Mouse (Mus musculus) small intestine, adult 2 months (tissue): ENCODE results near the gene Gm37240.

Source experiments
- CTCF ChIP-seq: fragments of 200-500 bp; IDR thresholded peaks from 2 replicates; pipeline ENCODE4 v1.5.1; 2012; ENCODE audit warnings: low read depth, mild to moderate bottlenecking, control low read depth, inconsistent platforms, low read length, moderate library complexity, mixed read lengths; ENCODE audit not compliant: insufficient replicate concordance, insufficient read length; ENCODE audit errors: extremely low read depth
- POLR2A ChIP-seq: fragments of 200-500 bp; IDR thresholded peaks from 2 replicates; pipeline ENCODE4 v1.6.1; 2012; ENCODE audit warnings: low read depth, mild to moderate bottlenecking, control low read depth, inconsistent platforms, low read length, moderate library complexity

GRCm38 (mm10) chr3:84852877-84853276, 1034.4 kb downstream of the Gm37240 start:
- no peak for TF ChIP-seq CTCF
- TF ChIP-seq POLR2A, result no peak
